ENCODE assay signal across 17 mouse cellular contexts in genomic region chr4:43947571-43947970, GRCm38 (mm10). TPM values are rescaled to one million over a fixed set of nuclear protein-coding genes. Genes with fewer than 3 reads are reported as not detected.
A peak's percentile ranks its signal among the peaks of the same experiment; 100 is the strongest.
DNase-seq lines count a peak whose midpoint lies in the region; ATAC-seq lines count a peak whose summit lies in the region.
"Had no signal": no experiment of that assay in that cellular context is flagged by ENCODE, and none has a peak within 500 bp of the region (broad histone marks: within the 10 kb centered on the region; RNA-seq: fewer than 3 reads in every experiment).

No protein-coding gene starts in this region.

- DNase-seq in 3134 (ENCODE audit: extremely low read depth, insufficient read length, low spot score) (peak; percentile 35), 416B (ENCODE audit: low read depth) (peak; percentile 35)
- DNase-seq in adrenal gland, adult 8-10 months, result peak; percentile 37
- peak; percentile 50 to 54 for DNase-seq in adrenal gland, postnatal 36 days
- DNase-seq: cerebellum, adult 18-20 months; cerebellum, adult 9-11 months; cerebellum, postnatal 36 days; gastrocnemius, postnatal 10 days; heart, adult 2 months; heart, postnatal 14 days; kidney, adult 18-20 months had no signal

- no peak for ATAC-seq in erythroblast, adult 5-6 weeks (replicated peaks; ENCODE audit: low FRiP score, poor library complexity, severe bottlenecking)
- ATAC-seq in erythroid progenitor cell, adult 5-6 weeks (replicated peaks; ENCODE audit: low FRiP score, poor library complexity, severe bottlenecking), result no peak
- ATAC-seq in megakaryocyte-erythroid progenitor cell, adult 5-6 weeks (replicated peaks; ENCODE audit: low FRiP score, low TSS enrichment, poor library complexity, severe bottlenecking), result no peak
- ATAC-seq: forebrain, embryonic 15.5 days; intestine, embryonic 15.5 days had no signal

RNA-seq across cellular contexts. Expression of gene Glipr2, which starts 9.6 kb away (rescaled TPM):
- 1 to 10 TPM; 1.8 to 3.1 (median 2.0) TPM for total RNA-seq in adrenal gland, adult 8-10 months (2022)
- total RNA-seq in adrenal gland, postnatal 36 days (2021), result 1 to 10 TPM; 3.7 to 5.3 TPM
- total RNA-seq in erythroblast, adult 5-6 weeks (2015; ENCODE audit: low replicate concordance), result 10.8 and 19.2 TPM in 2 replicates
- 26.5 and 30.4 TPM in 2 replicates for total RNA-seq in erythroblast, adult 5-6 weeks (2017; ENCODE audit: low replicate concordance)
- total RNA-seq in erythroid progenitor cell, adult 5-6 weeks (2015; ENCODE audit: low replicate concordance), result 9.6 and 20.2 TPM in 2 replicates
- 10.7 and 16.8 TPM in 2 replicates for total RNA-seq in erythroid progenitor cell, adult 5-6 weeks (2017; ENCODE audit: low replicate concordance)
- 10.9 and 12.6 TPM in 2 replicates for total RNA-seq in megakaryocyte-erythroid progenitor cell, adult 5-6 weeks (2014; fragmentation: Nextera tagmentation)
- total RNA-seq in megakaryocyte-erythroid progenitor cell, adult 5-6 weeks (2017), result 12.2 and 13.9 TPM in 2 replicates

RNA-seq across cellular contexts. Expression of gene Ccin, which starts 35.7 kb away (rescaled TPM):
- not detected for total RNA-seq in adrenal gland, adult 8-10 months (2022)
- not detected for total RNA-seq in adrenal gland, postnatal 36 days (2021)
- total RNA-seq in erythroblast, adult 5-6 weeks (2015; ENCODE audit: low replicate concordance), result not detected in 2 replicates
- total RNA-seq in erythroblast, adult 5-6 weeks (2017; ENCODE audit: low replicate concordance), result not detected in 2 replicates
- total RNA-seq in erythroid progenitor cell, adult 5-6 weeks (2015; ENCODE audit: low replicate concordance), result not detected in 2 replicates
- total RNA-seq in erythroid progenitor cell, adult 5-6 weeks (2017; ENCODE audit: low replicate concordance), result not detected in 2 replicates
- total RNA-seq in megakaryocyte-erythroid progenitor cell, adult 5-6 weeks (2014; fragmentation: Nextera tagmentation), result not detected in 2 replicates
- total RNA-seq in megakaryocyte-erythroid progenitor cell, adult 5-6 weeks (2017), result not detected in 2 replicates
- total RNA-seq: heart, adult 2 months; heart, postnatal 14 days; MEL had no signal

RNA-seq across cellular contexts. Expression of gene Clta, which starts 56.7 kb away (rescaled TPM):
- 100 to 1,000 TPM; 165 to 181 (median 177) TPM for total RNA-seq in adrenal gland, adult 8-10 months (2022)
- total RNA-seq in adrenal gland, postnatal 36 days (2021), result 100 to 1,000 TPM; 183 to 188 TPM
- 79.6 and 87.6 TPM in 2 replicates for total RNA-seq in erythroblast, adult 5-6 weeks (2015; ENCODE audit: low replicate concordance)
- total RNA-seq in erythroblast, adult 5-6 weeks (2017; ENCODE audit: low replicate concordance), result 85.4 and 105 TPM in 2 replicates
- 151 and 166 TPM in 2 replicates for total RNA-seq in erythroid progenitor cell, adult 5-6 weeks (2015; ENCODE audit: low replicate concordance)
- 108 and 147 TPM in 2 replicates for total RNA-seq in erythroid progenitor cell, adult 5-6 weeks (2017; ENCODE audit: low replicate concordance)
- 198 and 217 TPM in 2 replicates for total RNA-seq in megakaryocyte-erythroid progenitor cell, adult 5-6 weeks (2014; fragmentation: Nextera tagmentation)
- 368 and 393 TPM in 2 replicates for total RNA-seq in megakaryocyte-erythroid progenitor cell, adult 5-6 weeks (2017)
